Mouse (Mus musculus) limb, embryonic 11.5 days (tissue): Measurements from ENCODE around the gene Map4k4. TPM values are rescaled to one million over a fixed set of nuclear protein-coding genes. Genes with fewer than 3 reads are reported as not detected.

Source experiments
- ATAC-seq: fragments of 200-750 bp; cut with Nextera tagmentation; 2 replicates; pipeline ENCODE4 v1.8.0; 2017; ENCODE audit warnings: low read depth; ENCODE audit not compliant: insufficient number of reproducible peaks, low FRiP score, low TSS enrichment
- DNase-seq: peaks from one replicate; pipeline ENCODE4 v3.0.0-alpha.2; 2015; ENCODE audit warnings: low spot score
- H3K27ac ChIP-seq: fragments of 300-500 bp; sonication (generic); replicated peaks from 2 replicates; pipeline ENCODE4 v1.5.1; 2014; ENCODE audit warnings: low read depth, mild to moderate bottlenecking, low read length
- H3K27me3 ChIP-seq: fragments of 300-500 bp; sonication (generic); 2 replicates; pipeline ENCODE4 v1.6.1; 2014; ENCODE audit warnings: mild to moderate bottlenecking, low read length, mixed read lengths; ENCODE audit not compliant: control insufficient read depth, insufficient read depth
- H3K36me3 ChIP-seq: fragments of 300-500 bp; sonication (generic); 2 replicates; pipeline ENCODE4 v1.6.1; 2014; ENCODE audit warnings: mild to moderate bottlenecking, low read length, moderate library complexity, mixed read lengths; ENCODE audit not compliant: control insufficient read depth, insufficient read depth
- H3K4me1 ChIP-seq: fragments of 300-500 bp; sonication (generic); 2 replicates; pipeline ENCODE4 v1.6.1; 2014; ENCODE audit warnings: low read length, mixed read lengths; ENCODE audit not compliant: control insufficient read depth, insufficient read depth
- H3K4me2 ChIP-seq: fragments of 300-500 bp; sonication (generic); 2 replicates; pipeline ENCODE4 v1.6.1; 2014; ENCODE audit warnings: low read depth, mild to moderate bottlenecking, moderate library complexity; ENCODE audit not compliant: severe bottlenecking
- H3K4me3 ChIP-seq: fragments of 300-500 bp; sonication (generic); 2 replicates; pipeline ENCODE4 v1.5.1; 2014; ENCODE audit warnings: low read depth, low read length
- H3K9ac ChIP-seq: fragments of 300-500 bp; sonication (generic); 2 replicates; pipeline ENCODE4 v1.6.1; 2014; ENCODE audit warnings: mild to moderate bottlenecking, low read length
- H3K9me3 ChIP-seq: fragments of 300-500 bp; sonication (generic); 2 replicates; pipeline ENCODE4 v1.6.1; 2016; ENCODE audit warnings: low read length; ENCODE audit not compliant: control insufficient read depth
- WGBS: fragments of 180-500 bp; shearing (Covaris S2); extraction: QIAGEN DNeasy Blood & Tissue Kit; methylation state at CpG from one replicate; pipeline ENCODE4 v1.1.7; 2014; 5-methylcytosine and 5-hydroxymethylcytosine counted together
- polyA plus RNA-seq: library from polyadenylated mRNA; unstranded; fragments of >200 nt; fragmentation: Nextera tagmentation; extraction: Ambion mirVana; gene quantifications from 2 replicates; pipeline ENCODE4 v1.2.1, GENCODE M21; 2014

Gene Map4k4
- polyA plus RNA-seq, 1 experiment from 2014 or later, result 38.0 TPM

DNA sequence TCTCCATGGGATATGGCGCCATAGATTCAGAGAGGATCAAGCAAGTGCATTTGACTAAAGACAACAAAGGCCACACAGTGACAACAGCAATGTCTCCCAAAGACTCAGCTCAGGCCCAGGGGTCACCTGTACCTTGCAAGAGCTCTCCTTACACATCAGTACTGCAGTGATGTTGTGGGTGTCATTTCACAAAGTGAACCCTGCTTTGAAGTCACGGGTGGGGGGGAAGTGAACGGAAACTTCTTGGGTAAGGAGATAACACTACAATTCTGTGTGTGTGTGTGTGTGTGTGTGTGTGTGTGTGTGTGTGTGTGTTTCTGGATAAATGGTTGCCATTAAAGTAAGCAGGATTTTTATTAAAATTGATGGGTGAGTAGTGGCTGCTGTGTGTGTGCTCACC, 53.9 kb downstream of the Map4k4 start:
- H3K36me3 ChIP-seq, result no peaks in the 10 kb centered on the region
- 84% methylated on average over 3 of the region's 3 CpGs for WGBS
- H3K4me1 ChIP-seq, result peaks cover 20% of the 10 kb centered on the region
- no peak overlapping the region for H3K4me3 ChIP-seq
- H3K9me3 ChIP-seq, result no peaks in the 10 kb centered on the region
- DNase-seq, result no peak
- no peaks in the 10 kb centered on the region for H3K27me3 ChIP-seq
- H3K9ac ChIP-seq, result no peak overlapping the region
- ATAC-seq, result no peak
- no peak overlapping the region for H3K27ac ChIP-seq
- H3K4me2 ChIP-seq, result no peak overlapping the region

DNA sequence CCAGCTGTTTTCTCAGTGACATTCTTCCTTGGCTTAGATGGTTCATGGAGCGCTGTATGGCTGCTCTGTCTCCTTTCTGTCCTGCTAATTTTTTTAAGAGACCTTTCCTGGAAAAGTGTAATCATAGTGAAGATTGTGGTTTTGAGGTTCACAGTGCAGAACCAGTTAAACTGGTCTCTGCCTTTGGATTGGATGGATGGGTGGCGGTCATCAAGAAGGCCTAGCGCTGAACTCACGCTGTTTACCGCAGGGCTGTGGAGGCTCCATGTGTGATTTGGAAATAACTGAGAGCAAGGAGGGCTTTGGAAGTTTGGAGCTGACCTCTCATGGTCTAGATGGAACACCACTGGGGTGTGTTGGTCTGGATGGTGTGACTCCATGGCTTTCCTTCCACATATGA, 56.0 kb downstream of the Map4k4 start:
- no peak overlapping the region for H3K4me3 ChIP-seq
- H3K4me2 ChIP-seq, result no peak overlapping the region
- H3K27ac ChIP-seq, result no peak overlapping the region
- no peaks in the 10 kb centered on the region for H3K36me3 ChIP-seq
- peaks cover 17% of the 10 kb centered on the region for H3K4me1 ChIP-seq
- H3K9me3 ChIP-seq, result no peaks in the 10 kb centered on the region
- WGBS, result 80% methylated on average over 5 of the region's 5 CpGs
- DNase-seq, result no peak
- no peak for ATAC-seq
- H3K27me3 ChIP-seq, result no peaks in the 10 kb centered on the region
- H3K9ac ChIP-seq, result no peak overlapping the region

DNA sequence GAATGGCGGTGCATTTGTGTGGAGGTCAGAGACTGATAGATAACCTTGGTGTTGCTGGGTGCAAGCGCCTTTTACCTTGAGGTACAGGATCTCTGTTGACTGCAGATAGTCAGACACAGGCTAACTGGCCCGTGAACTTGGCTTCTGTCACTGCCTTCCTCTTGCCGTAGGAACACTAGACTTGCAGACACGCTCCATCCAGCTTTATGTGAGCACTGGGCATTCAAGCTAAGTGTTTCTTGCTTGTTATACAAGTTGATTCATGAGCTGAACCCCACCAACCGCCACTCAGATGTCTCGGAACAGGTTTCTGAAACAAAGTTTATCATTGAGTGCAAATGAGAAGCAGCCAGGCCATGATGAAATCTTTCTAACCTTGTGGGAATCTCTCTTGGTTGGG, 57.3 kb downstream of the Map4k4 start:
- DNase-seq, result no peak
- H3K4me3 ChIP-seq, result no peak overlapping the region
- H3K27ac ChIP-seq, result no peak overlapping the region
- H3K9ac ChIP-seq, result no peak overlapping the region
- no peaks in the 10 kb centered on the region for H3K36me3 ChIP-seq
- no peak for ATAC-seq
- H3K4me2 ChIP-seq, result no peak overlapping the region
- H3K4me1 ChIP-seq, result peaks cover 11% of the 10 kb centered on the region
- no peaks in the 10 kb centered on the region for H3K27me3 ChIP-seq
- WGBS, result 91% methylated on average over 7 of the region's 7 CpGs
- no peaks in the 10 kb centered on the region for H3K9me3 ChIP-seq

DNA sequence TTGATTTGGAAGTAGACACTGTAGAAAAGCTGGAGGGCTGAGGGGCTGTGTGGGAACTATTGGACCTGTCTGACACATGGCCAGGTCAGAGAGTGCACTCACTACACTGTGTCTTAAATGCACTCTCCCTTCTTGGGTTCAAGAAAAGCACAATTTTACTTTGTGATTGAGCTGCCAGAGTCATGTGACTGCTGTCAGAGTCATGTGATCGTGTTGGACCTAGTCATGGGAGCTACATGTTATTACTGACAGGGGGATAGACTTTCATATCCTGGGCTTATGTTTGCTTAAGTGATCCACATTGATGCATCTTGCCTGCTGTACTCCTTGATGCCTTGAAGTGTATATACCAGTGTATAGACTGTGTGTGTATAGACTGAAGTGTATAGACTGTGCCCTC, 59.9 kb downstream of the Map4k4 start:
- no peak overlapping the region for H3K9ac ChIP-seq
- 86% methylated on average over 1 of the region's 1 CpGs for WGBS
- no peak overlapping the region for H3K4me2 ChIP-seq

DNA sequence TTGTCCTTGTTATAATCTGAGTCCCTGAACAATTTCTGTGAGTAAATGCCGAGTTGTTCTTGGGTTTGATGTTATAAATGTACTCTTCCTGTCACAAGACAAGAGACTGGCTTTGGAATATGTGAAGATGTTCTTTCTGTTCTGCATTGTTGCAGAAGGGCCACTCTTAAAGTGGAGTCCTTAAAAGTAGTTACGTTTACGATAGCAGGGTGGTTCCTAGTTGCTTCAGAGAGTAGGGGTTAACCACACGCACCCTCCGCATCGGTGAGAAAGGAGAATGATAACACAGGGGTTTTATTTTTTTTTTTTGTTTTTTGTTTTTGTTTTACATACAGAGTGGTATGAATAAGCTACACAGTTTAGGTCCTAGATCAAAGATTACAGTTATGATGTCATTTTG, 60.4 kb downstream of the Map4k4 start:
- Histone ChIP-seq H3K4me1 (peaks cover 10% of the 10 kb centered on the region; the same call in 1 of the 2 replicates), H3K27ac (no peak overlapping the region), H3K4me3 (no peak overlapping the region), H3K9me3 (no peaks in the 10 kb centered on the region), H3K4me2 (no peak overlapping the region), H3K27me3 (no peaks in the 10 kb centered on the region), H3K36me3 (peaks cover 3% of the 10 kb centered on the region), H3K9ac (no peak overlapping the region)
- 91% methylated on average over 6 of the region's 6 CpGs for WGBS
- no peak for DNase-seq
- ATAC-seq, result no peak

More for the DNA sequence above, 59.9 kb downstream of the Map4k4 start:
- Histone ChIP-seq H3K9me3 (no peaks in the 10 kb centered on the region), H3K4me1 (peaks cover 10% of the 10 kb centered on the region; the same call in 1 of the 2 replicates), H3K27me3 (no peaks in the 10 kb centered on the region), H3K36me3 (peaks cover 3% of the 10 kb centered on the region), H3K27ac (no peak overlapping the region), H3K4me3 (no peak overlapping the region)
- DNase-seq (no peak), ATAC-seq (no peak)

DNA sequence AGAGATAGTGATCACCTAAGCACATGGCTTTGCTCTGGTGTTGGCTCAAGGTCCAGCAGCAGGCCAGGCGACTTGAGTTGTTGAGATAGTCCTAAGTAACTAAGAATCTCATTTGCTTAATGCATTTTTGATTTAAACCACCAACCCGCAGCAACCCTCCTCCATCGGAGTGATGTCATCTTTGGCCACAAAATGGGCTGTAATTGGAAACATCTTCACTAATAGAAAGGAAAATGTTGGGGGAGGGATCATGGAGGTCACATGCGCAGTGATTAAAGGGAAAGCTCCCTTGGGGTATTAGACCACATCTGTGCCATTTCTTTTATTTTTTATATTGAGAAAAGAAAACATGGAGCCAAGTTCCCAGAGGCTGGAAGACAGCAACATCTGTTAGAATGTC, 61.6 kb downstream of the Map4k4 start:
- H3K9me3 ChIP-seq, result no peaks in the 10 kb centered on the region
- H3K9ac ChIP-seq, result no peak overlapping the region
- DNase-seq, result no peak
- no peak for ATAC-seq
- no peak overlapping the region for H3K27ac ChIP-seq
- no peaks in the 10 kb centered on the region for H3K27me3 ChIP-seq
- H3K4me3 ChIP-seq, result no peak overlapping the region
- H3K4me2 ChIP-seq, result no peak overlapping the region
- H3K36me3 ChIP-seq, result peaks cover 3% of the 10 kb centered on the region
- peaks cover 5% of the 10 kb centered on the region; the same call in 1 of the 2 replicates for H3K4me1 ChIP-seq
- 67% methylated on average over 4 of the region's 4 CpGs for WGBS

DNA sequence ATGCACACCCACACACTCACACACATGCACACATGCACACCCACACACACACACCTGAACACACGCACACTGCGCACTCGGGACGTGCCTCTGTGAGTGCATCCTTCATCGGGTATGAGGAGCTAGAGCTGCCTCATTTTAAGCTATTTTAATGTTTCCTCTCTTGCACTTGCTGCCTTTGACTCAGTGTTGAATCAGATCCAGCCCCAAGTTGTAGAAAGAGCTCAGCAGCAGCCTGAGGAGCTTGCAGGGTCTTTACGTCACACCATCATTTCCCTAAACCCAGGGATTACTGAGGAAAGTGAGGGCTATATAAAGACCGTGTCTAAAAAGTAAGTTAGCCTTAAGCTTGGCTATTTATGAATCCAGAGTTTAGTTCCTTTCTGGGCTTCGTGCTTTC, 62.1 kb downstream of the Map4k4 start:
- ATAC-seq (no peak), DNase-seq (no peak)
- H3K36me3 ChIP-seq, result peaks cover 3% of the 10 kb centered on the region
- no peaks in the 10 kb centered on the region for H3K9me3 ChIP-seq
- no peak overlapping the region for H3K9ac ChIP-seq
- H3K4me1 ChIP-seq, result peaks cover 5% of the 10 kb centered on the region; the same call in 1 of the 2 replicates
- no peak overlapping the region for H3K27ac ChIP-seq
- no peak overlapping the region for H3K4me2 ChIP-seq
- no peaks in the 10 kb centered on the region for H3K27me3 ChIP-seq
- 90% methylated on average over 8 of the region's 8 CpGs for WGBS
- no peak overlapping the region for H3K4me3 ChIP-seq

DNA sequence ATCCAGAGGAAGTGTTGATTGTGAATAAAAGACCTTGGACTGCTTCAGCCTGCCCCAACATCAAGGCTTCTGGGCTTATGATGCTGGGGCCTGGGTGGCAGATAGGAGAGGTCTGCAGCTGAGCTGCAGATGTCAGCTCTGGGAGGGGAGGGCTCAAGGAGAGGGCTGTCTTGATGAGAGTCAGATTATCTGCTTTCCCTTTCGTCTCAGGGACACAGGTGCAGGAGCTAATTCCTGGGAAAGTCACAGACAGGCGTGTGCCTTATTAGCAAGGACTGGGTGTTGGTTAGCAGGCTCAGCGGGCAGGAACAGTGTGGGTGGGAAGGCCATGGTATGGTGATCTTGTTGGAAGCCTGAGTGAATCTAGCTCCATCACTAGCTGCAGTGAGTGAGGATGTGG, 63.1 kb downstream of the Map4k4 start:
- Histone ChIP-seq H3K4me1 (peaks cover 5% of the 10 kb centered on the region; the same call in 1 of the 2 replicates), H3K27me3 (no peaks in the 10 kb centered on the region), H3K9ac (no peak overlapping the region), H3K4me2 (no peak overlapping the region), H3K9me3 (no peaks in the 10 kb centered on the region), H3K27ac (no peak overlapping the region), H3K36me3 (peaks cover 3% of the 10 kb centered on the region), H3K4me3 (no peak overlapping the region)
- WGBS, result 78% methylated on average over 3 of the region's 3 CpGs
- DNase-seq (no peak), ATAC-seq (no peak)

DNA sequence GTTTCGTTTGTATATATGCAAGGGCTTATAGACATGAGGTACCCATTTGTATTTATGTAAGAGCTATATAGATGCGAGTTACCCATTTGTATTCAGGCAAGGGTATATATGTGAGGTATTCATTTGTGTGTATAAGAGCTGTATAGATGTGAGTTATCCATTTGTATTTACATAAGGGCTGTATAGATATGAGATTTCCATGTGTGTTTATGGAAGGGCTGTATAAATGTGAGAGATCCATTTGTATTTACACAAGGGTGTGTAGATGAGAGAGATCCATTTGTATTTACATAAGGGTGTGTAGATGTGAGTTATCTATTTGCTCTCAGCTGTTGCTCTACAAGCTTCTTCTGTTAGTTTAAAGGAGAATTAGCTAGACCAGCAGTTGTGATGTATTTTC, 63.7 kb downstream of the Map4k4 start:
- Histone ChIP-seq H3K9ac (no peak overlapping the region), H3K4me3 (no peak overlapping the region), H3K36me3 (peaks cover 3% of the 10 kb centered on the region), H3K27me3 (no peaks in the 10 kb centered on the region), H3K27ac (no peak overlapping the region), H3K4me1 (peaks cover 5% of the 10 kb centered on the region; the same call in 1 of the 2 replicates), H3K9me3 (no peaks in the 10 kb centered on the region), H3K4me2 (no peak overlapping the region)
- DNase-seq (no peak), ATAC-seq (no peak)
- WGBS, result 91% methylated on average over 2 of the region's 2 CpGs
